Mouse (Mus musculus) kidney, adult 9 months (tissue): Measurements from ENCODE around the gene Ppfia3.

Experiments
- DNase-seq: peaks from one replicate; pipeline ENCODE4 v3.0.0; 2022

Ppfia3 gene

DNA sequence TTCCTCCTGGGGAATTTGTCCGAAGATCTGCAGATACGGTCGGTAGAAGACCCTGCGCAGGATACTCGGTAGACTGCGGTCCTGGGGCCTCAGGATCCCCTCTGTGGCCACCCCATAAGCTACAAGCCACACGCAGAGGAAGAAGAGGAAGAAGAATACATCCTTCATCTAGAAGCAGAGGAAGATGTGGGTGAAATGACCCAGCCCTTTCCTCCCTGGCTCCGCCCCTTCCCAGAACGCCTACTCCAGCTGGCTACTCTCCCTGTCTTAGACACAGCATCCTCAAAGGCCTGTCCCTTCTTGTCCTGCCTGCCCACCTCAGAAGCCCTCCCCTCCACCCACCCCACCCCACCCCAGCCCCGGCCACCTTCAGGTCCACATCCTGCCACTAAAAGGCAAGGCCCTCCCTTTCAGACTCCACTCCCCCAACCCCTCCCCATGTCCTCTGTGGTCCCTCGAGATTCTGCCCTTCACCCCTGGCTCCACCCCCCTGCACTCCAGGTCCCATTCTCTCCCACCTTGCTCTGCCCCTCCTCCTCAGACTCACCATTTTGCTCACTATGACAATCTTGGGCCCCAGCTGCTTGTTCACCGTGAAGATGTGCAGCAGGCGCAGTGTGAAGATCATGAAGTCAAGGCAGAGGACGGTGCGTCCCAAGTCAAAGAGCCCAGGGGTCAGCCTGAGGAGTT, 58.1 kb downstream of the Ppfia3 start:
- DNase-seq: no peak

GRCm38 (mm10) chr7:45305275-45305674, 61.5 kb downstream of the Ppfia3 start:
- peak; percentile 82 for DNase-seq

DNA sequence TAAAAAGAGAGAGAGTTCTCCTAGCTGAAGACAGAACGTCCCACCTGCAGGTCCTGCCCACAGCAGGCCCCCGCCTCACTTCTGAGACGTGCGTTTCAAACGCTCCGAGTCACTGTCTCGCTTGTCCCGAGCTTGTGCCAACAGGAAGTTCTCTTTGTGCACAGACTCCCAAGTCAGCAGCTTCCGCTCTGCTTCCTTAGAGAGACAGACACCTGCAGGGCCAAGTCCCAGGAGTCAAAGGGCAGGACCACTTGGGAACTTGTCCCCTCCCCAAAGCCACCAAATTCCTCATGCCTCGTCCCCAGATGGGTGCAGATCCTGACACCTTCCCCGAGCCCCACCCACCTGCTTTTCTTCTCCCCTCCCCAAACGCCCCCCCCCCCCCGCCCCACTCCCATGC, 62.0 kb downstream of the Ppfia3 start:
- DNase-seq: no peak

DNA sequence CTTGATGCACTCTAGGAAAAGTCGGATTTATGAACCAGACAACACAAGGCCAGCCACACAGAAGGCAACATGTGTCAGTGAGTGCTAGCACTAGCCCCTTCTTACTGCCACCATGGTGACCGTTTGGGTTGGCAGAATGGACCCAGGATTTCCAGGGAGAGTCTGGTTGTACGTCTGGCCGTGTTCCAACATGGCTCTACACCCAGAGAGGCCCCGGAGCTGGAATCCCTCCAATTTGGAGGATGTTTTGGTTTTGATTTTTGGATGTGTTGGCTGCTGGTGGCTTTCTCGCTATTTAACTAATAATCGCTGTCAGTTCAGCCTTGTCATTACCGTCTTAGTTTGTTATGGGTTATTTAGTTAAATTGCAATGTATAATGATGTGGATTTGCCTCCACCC, 64.2 kb downstream of the Ppfia3 start:
- no peak for DNase-seq

DNA sequence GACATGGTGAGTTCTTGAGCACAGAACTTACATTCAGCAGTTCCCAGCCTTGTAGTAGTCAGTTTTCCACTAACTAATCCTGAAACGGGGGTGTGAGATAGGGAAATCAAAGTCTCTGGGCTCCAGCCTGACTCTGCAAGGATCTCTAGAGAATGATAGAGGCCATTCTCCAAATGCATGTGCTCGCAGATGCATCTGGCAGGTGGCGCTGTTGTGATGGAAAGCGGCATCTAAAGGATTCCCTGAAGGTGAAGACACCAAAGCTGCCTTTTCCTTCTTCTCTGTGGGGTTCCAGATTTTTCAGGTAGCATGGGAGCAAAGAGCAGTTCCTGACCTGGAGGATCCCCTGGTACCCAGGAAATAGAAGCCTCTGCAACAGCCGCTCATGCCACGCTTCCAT, 66.5 kb downstream of the Ppfia3 start:
- DNase-seq: peak; percentile 73

GRCm38 (mm10) chr7:45299752-45300151, 67.1 kb downstream of the Ppfia3 start:
- peak; percentile 64 for DNase-seq

DNA sequence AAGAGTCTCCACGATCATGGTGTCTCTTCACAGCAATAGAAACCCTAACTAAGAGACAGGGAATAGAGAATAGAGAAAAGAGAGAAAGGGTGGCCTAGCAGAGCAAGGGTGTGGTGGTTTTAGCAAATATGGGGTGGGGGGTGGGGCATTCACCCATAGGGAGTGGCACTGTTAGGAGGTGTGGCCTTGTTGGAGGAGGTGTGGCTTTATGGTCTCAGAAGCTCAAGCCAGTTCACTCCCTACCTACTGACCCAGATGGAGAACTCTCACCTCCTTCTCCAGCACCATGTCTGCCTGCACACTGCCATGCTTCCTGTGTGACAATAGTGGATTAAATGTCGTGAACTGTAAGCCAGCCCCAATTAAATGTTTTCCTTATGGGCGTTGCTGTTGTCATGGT, 69.3 kb downstream of the Ppfia3 start:
- DNase-seq: no peak

DNA sequence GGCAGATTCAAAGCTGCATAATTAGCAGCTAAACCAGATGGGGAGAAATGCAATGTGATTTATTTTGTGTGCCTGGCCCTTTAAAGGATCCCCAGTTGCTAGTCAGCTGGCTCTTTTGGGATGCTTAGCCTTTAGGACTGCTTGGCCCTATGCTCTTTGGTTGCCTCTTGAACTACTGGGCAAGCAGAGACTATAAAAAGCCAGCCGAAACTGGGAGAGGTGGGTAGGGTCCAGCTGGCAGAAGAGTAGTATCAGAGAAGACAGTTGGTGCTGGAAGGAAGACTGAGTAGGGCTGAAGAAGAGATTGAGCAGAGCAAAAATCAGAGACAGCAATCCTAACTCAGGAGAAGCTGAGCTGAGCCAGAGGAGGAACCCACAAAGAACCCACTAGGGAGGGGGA, 70.2 kb downstream of the Ppfia3 start:
- no peak for DNase-seq
